Mouse (Mus musculus): Measurements from ENCODE around the gene Tcf12.

Gene Tcf12

DNA sequence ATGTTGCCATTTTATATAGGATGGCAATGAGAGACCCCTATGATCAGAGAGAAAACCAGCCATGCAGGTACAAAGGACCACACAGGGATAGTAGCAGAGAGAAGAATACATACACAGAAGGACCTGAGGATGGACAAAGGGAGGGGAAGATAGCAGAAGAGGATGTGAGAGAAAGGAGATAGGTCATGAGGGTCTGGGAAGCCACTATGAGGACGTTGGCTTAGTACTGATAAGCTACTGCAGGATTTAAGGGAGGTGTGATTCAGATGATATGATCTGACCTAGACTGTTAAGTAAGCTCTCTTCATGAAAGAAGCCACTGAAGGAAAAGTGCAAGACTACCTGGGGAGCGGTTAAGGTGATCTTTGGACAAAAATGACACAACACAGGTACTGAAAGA, 205.1 kb downstream of the Tcf12 start:
- no peak for DNase-seq (ENCODE audit: low spot score)

DNA sequence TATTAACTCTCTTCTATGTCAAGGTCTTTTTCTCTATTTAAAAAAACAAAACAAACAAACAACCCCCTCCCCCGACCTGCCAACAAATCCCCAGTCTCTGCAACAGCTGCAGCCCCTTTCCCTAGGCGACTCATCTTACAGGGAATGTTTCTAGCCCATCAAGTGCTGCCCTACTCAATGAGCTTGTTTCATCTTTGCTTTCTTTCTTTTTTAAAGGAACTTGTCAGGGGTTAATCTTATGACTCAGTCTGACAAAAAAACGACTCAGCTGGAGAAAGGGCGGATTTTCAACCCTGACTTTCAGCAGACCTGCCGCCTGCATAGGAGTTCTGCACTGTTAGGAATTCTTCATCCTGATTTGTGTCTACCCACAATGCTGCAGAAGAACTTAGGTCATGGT, 212.8 kb downstream of the Tcf12 start:
- no peak for DNase-seq (ENCODE audit: low spot score)

DNA sequence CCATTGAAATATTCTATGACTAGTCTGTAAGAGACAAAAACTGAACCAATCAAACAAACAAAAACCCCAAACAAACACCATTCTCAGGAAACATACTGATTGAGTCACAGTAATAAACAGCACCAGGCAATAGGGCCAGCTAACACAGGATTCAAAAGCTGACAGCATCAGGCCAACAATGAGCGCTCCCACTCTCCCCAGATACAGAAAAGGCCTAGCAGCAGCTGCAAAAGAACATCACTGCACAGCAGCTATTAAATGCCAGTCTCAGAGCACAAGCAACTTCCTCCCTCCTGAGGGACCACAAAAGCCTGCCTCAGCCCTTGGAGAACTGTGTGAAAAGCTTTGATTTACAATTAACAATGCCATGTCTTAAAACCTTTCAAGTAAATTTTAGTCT, 214.3 kb downstream of the Tcf12 start:
- DNase-seq (ENCODE audit: low spot score): no peak

DNA sequence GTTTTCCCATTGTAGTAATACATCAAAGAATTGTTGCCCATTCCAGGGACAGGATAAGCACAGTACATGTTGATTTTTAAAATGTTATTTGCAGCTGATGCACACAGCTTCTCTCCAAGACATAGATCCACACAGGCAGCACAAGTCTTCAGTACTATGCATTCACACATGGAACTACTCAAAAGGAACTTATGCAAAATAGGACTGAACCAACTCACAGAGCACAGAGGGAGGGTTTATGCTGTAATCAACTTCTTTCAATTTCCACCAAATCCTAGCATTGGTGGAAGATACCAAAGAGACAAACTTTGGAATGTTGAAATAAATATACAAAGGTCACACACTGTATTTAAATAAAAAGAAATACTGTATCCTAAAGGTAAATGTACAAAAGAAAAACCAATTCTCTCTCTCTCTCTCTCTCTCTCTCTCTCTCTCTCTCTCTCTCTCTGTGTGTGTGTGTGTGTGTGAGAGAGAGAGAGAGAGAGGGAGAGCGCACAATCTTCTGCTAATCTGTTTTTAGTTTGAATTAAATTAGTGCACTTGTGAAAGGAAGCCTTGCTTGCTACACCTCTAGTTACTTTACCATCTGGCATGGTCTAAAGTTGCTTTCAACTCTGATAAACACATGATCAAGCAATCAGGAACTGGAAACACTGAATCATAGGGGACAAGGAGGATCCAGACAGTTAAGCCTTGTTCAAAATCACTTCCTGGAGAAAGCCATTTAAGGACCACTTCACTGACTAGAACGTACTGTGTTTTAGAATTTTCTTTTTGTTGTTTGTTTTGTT, 215.5 kb downstream of the Tcf12 start:
- DNase-seq (ENCODE audit: low spot score): no peak

DNA sequence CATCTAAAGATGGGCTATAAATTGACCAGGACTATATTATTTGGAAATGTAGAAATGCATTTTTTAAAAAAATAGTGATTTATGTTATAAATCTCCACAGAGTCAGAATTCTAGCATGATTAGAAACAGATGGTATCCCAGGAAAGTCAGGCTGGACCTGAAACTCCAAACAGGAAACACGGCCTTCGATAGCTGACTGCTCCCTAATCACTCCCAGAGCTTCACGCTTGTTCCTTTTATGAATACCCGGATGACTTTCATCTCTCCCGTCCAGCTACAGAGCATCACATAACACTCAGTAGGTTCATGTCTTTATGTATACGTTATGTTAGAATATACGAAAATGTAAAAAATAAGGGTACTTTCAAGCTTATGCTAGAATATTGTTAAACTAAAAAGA, 216.4 kb downstream of the Tcf12 start:
- no peak for DNase-seq (ENCODE audit: low spot score)

DNA sequence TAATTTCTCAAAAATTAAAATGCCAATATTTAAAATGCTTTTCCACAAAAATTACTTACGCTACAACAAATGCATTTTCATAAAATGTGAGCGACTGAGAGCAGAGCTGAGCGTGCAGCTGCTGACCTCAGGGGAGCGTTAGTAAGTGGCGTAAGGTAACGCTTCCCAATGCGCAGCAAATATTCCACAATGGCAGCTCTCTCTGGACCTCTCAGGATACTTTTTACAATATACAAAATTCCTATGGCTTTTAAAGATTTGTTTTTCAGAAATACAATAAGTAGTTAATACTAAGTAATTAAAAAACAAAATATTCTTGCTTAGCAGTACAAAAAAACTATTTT, 216.8 kb downstream of the Tcf12 start:
- DNase-seq (ENCODE audit: low spot score): no peak

DNA sequence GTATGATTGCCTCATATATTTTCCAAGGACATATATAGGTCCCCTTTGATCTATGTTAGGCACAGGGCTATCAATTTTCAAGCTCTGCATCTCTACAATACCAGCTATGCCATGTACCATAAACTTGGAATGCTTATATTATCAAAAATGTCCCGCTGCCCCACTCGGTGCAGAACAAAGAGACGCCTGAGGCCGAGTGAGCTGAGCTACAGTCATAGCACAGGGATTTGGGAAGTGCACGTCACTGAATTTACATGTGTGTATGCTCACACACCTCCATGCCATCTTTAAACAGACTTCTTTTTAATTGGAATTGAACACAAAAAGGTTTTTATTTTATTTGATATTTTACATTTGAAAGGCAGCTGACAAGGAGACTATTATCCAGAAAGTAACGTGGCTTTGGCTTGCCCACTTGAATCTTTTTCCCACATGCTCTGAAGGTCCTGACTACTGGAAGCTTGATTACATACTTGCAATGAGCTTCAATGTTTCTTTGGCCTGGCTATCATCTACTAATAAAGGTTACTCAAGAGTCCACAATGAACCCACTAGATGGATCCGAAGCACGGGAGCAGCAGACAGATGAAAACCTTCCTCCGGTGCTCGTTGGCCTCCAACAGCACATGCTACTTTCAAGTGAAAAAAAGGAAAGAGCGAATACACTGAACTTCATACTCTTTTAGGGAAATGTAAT, 217.3 kb downstream of the Tcf12 start:
- no peak for DNase-seq (ENCODE audit: low spot score)

DNA sequence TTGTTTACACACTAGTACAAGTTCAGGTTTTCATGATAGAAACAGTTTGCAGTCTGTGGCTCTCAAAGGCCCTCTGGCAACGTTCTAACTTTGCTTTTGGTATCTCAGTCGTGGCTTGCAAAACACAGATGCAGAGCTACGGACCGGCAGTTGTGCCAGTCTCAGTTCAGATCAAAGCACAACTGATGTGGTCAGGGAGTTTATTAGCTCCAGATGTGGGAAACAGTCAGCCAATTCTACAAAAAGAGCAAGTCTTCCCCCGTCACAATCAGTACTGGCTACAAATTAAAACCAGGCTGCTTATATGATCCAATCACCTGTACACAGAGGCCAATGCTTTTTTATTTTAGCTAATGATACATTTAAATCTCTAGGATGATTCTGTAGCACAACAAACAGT, 223.2 kb downstream of the Tcf12 start:
- DNase-seq (ENCODE audit: low spot score): no peak

DNA sequence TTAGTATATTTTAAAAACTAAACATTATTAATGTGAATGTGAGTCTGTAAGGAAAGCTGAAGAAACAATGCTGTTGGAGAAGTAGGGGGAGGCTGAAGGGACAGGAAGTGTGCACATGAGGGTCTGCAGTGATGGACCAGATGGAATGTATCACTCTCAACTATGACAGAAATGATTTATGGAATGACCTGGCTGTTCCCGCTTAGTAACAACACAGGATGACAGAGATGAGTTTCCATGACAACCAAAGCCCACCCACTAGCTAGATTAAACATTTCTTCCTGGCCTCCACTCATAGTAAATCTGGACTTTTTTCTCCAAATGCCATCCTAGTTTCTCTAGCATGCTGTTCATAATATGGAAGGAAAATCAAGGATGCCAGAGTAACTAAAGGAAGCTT, 231.0 kb downstream of the Tcf12 start:
- DNase-seq (ENCODE audit: low spot score): no peak

DNA sequence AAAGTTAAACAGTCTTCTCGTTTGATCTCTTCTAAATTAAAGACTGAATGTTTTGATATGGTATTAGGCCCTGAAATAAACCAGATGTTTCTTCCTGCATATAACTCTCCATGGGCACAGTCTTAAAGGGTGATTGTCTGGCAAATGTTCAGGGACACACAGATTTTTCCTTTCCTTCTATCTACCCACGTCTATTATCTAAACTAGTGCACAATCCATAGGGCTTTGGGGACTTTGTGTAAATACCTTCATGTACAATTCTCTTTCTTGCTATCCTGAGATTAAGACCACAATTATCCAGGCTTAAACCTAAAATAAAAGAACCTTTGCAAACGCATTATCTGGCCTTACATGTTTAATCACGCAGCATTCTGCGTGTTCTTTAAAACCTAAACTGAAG, 231.7 kb downstream of the Tcf12 start:
- no peak for DNase-seq (ENCODE audit: low spot score)

DNA sequence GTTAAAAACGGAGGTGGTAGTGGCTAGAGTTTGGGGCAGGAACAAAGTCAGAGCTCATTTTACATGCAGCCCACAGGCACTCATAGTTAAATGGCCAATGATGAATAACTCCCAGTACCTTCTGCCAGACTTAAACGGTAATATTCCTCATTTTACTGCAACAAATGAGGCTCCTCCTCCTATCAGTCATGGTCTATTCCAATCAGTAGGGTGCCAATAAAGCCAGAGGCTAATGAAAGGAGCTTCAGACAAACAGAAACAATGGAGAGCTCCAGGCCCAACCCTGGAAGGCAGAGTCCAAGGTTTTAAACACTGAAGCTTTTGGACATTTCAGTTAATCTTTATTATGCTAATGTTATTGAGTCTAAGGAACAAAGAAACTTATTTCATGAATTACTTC, 232.3 kb downstream of the Tcf12 start:
- no peak for DNase-seq (ENCODE audit: low spot score)

DNA sequence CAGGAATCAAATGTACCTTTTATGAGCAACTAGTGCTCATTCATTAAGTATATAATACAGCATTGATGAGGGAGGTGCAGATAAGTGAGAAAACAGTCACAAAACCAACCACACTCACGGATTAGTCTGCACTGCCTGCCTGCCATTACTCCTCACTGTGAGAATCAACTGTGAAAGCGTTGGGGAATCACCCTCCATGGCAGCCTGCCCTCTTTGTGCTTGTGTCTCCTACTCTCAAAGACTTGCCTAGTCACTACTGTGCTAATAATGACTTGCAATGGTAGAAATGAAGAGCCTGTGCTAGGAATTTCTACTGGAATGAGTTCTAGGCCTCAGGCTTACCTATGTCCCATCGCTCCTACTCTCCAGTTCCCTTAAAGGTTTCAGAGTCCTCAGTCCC, 233.8 kb downstream of the Tcf12 start:
- DNase-seq (ENCODE audit: low spot score): no peak

DNA sequence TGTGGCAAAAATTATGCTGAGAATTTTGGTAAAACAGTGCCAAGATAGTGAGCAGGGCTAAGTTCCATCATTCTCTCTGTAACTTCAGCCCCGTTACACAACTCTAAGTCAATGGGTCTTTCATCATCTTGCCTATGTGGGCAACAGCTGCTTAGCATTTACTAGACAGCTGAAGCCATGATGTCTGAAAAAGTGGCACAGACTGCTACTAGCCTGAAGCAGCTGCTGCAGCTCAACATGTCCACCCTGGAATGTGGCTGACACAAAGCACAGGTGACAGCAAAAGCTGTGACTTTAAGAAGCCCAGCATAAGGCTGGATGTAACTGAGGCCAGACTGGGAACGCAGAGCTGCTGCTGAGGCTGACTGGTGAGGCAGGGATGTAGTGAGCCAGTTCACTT, 236.9 kb downstream of the Tcf12 start:
- no peak for DNase-seq (ENCODE audit: low spot score)

DNA sequence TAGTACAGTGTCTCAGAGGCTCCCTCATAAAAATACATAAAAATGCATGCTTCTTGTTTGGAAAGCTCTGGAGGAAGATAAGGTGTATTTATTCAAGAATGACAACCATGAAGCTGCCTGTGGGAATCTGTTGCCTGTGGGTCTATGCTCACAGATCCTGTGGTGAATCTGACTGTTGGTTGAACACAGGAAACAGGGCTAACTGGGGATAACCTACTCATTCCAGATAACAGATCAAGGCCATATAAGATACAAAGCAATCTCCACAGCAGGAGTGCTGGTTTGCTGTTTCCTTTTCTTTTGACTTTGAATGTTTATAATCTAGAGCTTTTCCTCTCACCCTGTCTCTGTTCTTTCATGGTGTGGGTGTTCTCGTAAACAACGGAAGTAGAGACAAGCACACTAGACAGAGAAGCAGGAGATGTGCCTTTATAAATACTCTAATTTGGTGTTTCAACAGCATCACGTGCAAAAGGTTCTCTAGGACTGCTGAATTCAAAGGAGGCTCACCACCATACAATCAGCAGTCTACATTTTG, 237.6 kb downstream of the Tcf12 start:
- no peak for DNase-seq (ENCODE audit: low spot score)

DNA sequence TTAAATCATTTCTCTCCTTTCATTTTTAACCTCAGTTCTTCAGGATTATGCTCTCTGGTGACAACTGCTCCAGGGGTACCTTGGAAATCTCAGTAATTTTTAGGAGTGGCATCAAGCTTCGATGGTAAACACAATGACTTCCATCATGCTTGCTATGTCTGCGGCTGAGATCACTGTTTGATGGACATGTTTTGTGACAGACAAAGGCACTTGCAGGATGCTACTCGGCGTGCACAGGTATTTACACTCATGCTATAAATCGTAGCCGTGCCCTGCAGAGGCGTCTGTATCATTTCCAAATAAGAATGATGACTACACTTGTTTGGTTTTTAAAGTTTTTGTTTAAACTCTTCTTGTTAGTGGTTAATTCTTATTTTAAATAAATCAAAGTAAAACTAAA, 248.3 kb downstream of the Tcf12 start:
- no peak for DNase-seq (ENCODE audit: low spot score)

DNA sequence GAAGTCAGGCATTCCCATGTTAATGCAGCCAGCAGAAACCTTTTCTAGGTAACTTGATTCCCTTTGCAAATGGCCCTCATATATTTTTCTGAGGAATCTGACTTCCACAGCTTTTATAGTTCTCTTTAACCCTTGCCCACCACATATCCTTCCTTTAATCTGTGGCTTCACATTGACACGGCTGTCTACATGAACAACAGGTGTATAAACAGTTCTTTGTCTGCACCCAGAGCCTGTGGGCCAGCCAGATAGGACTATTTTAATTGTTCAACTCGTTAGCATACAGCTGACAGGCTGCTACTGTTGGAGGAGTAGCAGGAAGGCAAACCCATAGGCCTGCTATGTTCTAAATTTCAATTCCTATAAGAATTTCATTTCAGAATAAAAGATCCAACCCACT, 250.0 kb downstream of the Tcf12 start:
- DNase-seq (ENCODE audit: low spot score): no peak

DNA sequence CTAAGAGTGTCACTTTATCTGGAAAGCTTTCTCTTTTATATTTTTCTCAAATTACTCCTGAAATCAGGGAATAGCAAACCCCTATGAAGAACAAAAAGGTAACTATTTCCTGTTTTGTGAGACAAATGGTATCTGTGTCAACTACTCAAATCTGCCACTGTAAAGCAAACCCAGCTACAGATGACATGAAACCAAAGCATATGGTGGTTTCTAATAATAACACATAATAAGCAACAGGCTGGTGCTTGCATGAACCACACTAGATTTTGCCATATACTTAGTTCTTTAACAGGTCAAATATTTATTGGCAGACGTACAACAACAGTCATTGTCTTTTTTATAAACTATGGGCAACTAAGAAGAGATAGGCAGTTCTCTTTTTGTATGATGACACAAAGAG, 253.7 kb downstream of the Tcf12 start:
- DNase-seq (ENCODE audit: low spot score): no peak

DNA sequence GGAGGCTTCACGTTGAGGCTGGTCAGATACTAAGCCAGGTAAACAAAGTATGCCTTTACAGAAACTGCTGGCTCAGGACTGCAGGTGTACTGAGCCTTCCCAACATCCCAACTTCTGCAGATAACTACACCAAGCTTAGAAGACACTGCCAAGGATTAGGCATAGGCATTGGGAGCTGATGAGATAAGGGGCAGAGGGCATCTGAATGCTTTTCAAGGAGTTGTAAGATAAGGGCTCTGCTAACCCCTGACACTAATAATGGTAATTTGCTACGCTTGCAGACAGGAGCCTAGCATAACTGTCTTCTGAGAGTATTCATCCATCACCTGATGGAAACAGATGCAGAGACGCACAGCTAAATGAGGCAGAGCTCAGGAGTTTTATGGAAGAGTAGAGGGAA, 257.8 kb downstream of the Tcf12 start:
- no peak for DNase-seq (ENCODE audit: low spot score)

DNA sequence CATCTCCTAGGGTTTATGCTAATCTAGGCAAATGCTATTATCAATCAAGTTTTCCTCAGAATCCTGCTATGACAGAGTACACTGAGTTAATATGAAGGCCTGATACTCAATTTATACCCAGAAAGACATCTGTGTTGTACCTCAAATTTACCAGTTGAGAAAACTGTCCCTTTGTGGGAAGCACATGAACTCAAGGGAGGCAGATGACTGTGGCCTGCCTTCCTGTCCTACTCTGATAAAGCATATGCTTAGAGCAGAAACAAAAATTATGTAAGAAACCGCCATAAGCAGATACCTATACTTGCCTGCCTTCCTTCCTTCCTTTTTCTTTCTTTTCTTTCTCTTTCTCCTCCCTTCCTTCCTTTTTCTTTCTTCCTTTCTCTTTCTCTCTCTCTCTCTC, 261.4 kb downstream of the Tcf12 start:
- no peak for DNase-seq (ENCODE audit: low spot score)

DNA sequence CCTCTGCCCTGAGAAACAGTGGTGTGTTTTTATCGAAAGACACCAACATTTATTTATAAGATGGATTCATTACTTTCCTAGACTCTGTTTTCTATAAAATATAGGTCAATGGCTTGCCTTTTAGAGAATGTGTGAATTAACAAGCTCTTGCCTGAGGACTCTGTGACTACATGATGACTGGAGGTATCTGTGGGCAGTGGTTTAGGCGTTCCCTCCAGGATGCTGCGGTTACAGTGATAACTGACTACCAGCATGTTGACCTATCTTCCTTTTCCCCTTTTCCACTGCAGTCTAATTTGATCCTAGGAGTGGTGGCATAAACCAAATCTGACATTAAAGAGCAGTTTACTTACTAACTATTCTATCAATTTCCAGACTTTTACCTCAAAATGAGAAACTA, 263.3 kb downstream of the Tcf12 start:
- DNase-seq (ENCODE audit: low spot score): no peak

DNA sequence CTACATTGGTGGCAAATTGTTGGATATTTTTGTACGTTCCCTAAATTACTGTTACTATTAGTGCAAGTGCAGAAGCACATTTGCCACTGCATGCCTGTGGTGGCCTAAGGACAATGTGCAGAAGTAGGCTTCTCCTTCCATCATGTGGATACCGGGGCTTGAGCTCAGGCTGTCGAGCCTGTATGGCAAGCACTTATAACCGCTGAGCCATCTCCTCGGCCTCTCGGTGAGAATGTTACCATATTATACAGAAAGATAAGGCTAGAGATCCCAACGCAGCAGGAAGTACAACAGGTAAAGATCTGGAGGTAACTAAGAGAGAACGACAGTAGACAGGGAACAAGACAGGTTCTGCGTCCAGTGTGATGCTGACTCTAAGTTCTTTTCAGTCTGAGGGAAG, 263.8 kb downstream of the Tcf12 start:
- no peak for DNase-seq (ENCODE audit: low spot score)

DNA sequence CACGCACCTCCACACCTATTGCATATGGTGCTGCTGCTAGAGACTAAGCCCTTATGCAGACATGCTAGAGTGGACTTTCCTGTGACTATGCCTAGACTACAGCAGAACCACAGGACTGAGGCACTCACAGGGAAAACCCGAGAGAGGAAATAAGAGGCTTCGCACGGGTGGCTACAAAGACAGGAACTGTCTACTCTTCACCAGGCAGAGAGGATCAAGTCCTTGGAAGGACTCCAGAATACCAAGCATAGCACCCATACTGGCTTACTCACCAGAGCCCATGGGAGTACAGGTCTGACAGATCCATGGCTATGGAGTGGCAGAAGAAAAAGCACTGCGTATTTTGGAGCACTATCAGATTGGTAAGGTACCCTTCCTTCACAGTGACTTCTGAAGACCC, 269.8 kb downstream of the Tcf12 start:
- DNase-seq (ENCODE audit: low spot score): no peak

DNA sequence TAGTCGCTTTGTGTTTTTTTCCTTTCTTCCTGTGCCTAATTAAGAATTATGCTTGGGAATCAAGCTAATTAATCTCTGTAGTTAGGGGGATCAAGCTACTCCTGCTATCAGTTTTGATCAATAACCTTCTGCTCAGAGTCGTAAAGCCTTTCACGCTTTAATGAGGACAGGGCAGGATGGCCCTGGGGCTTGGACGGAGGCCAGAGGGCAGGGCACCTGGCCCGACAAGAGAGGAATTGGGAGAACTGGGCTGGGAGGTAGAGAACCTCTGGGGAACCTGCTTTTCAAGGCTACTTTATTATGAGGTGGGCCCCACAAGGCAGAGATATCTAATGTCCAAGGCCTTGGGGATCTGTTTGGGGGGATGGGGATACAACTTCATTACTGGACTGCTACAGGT, 274.3 kb downstream of the Tcf12 start:
- DNase-seq (ENCODE audit: low spot score): no peak

DNA sequence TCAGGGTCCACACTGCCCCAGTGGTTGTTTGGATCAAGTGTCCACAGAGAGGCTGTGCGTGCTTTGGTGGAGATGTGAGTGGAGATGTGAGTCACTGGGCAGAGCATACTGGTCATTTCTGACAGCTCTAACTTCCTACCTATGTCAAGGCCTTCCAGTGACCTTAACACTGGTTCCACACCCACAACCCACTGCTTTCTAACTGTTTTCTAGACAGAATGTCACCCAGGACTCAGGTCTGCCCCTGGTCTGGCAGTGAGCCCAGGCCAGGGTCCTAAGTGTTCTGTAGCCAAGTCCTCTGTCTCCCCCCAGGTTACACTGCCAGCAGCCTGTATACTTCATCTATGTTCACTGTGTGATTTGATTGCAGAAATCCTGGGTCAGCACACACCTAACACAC, 275.3 kb downstream of the Tcf12 start:
- no peak for DNase-seq (ENCODE audit: low spot score)

Measured in testis, postnatal 10 days (tissue).